Mouse (Mus musculus) forebrain, embryonic 13.5 days (tissue): Measurements from ENCODE around the gene Ssna1. TPM values are rescaled to one million over a fixed set of nuclear protein-coding genes. Genes with fewer than 3 reads are reported as not detected.

Experiments
- ATAC-seq: fragments of 200-750 bp; cut with Nextera tagmentation; 2 replicates; pipeline ENCODE4 v1.8.0; 2017
- H3K27ac ChIP-seq: fragments of 300-500 bp; sonication (generic); 2 replicates; pipeline ENCODE4 v1.5.1; 2015; ENCODE audit warnings: inconsistent platforms, mild to moderate bottlenecking, moderate library complexity
- H3K27me3 ChIP-seq: fragments of 300-500 bp; sonication (generic); 2 replicates; pipeline ENCODE4 v1.6.1; 2015; ENCODE audit warnings: mild to moderate bottlenecking, inconsistent platforms
- H3K36me3 ChIP-seq: fragments of 300-500 bp; sonication (generic); 2 replicates; pipeline ENCODE4 v1.6.1; 2015; ENCODE audit warnings: mild to moderate bottlenecking, inconsistent platforms; ENCODE audit not compliant: poor library complexity, severe bottlenecking
- H3K4me1 ChIP-seq: fragments of 300-500 bp; sonication (generic); 2 replicates; pipeline ENCODE4 v1.6.1; 2015; ENCODE audit warnings: inconsistent platforms
- H3K4me2 ChIP-seq: fragments of 300-500 bp; sonication (generic); 2 replicates; pipeline ENCODE4 v1.6.1; 2015; ENCODE audit warnings: inconsistent platforms, mild to moderate bottlenecking, moderate library complexity
- H3K4me3 ChIP-seq: fragments of 300-500 bp; sonication (generic); 2 replicates; pipeline ENCODE4 v1.5.1; 2015; ENCODE audit warnings: mild to moderate bottlenecking, inconsistent platforms
- H3K9ac ChIP-seq: fragments of 300-500 bp; sonication (generic); 2 replicates; pipeline ENCODE4 v1.6.1; 2015; ENCODE audit warnings: mild to moderate bottlenecking, inconsistent platforms
- H3K9me3 ChIP-seq: fragments of 300-500 bp; sonication (generic); replicated peaks from 2 replicates; pipeline ENCODE4 v1.6.1; 2016; ENCODE audit warnings: inconsistent platforms
- WGBS: fragments of 180-500 bp; shearing (Covaris S2); methylation state at CpG from one replicate; pipeline ENCODE4 v1.1.7; 2015; 5-methylcytosine and 5-hydroxymethylcytosine counted together
- polyA plus RNA-seq: library from polyadenylated mRNA; unstranded; fragments of >200 nt; fragmentation: Nextera tagmentation; extraction: Ambion mirVana; gene quantifications from 2 replicates; pipeline ENCODE4 v1.2.1, GENCODE M21; 2015

Gene Ssna1
- 233 and 245 TPM in 2 replicates for polyA plus RNA-seq

GRCm38 (mm10) chr2:25271827-25272511, at the start of gene Ssna1, which contains the start of gene Anapc2:
Gene Ssna1, minus strand, starts transcription at chr2:25272438.
Gene Anapc2, plus strand, starts transcription at chr2:25272478.
- peaks cover 48% of the 10 kb centered on the region for H3K4me1 ChIP-seq
- no peaks in the 10 kb centered on the region for H3K27me3 ChIP-seq
- H3K9me3 ChIP-seq, result no peaks in the 10 kb centered on the region
- under 1% methylated on average over 55 of the region's 55 CpGs for WGBS
- H3K9ac ChIP-seq, result peak within 1 kb of the TSS; percentile 92
- peak within 1 kb of the TSS; percentile 85 for H3K4me3 ChIP-seq
- H3K36me3 ChIP-seq, result peaks cover 64% of the 10 kb centered on the region
- H3K27ac ChIP-seq, result peak within 1 kb of the TSS; percentile 68
- H3K4me2 ChIP-seq, result peak within 1 kb of the TSS; percentile 91
- ATAC-seq, result peak; percentile 95

GRCm38 (mm10) chr2:25320084-25320483, 47.8 kb upstream of the Ssna1 start:
- Histone ChIP-seq H3K9ac (no peak overlapping the region), H3K4me1 (peaks cover 3% of the 10 kb centered on the region; the same call in 1 of the 2 replicates), H3K36me3 (no peaks in the 10 kb centered on the region), H3K27me3 (peaks cover 75% of the 10 kb centered on the region), H3K4me2 (no peak overlapping the region), H3K4me3 (no peak overlapping the region), H3K9me3 (no peaks in the 10 kb centered on the region), H3K27ac (no peak overlapping the region)
- no peak for ATAC-seq
- WGBS, result 44% methylated on average over 2 of the region's 2 CpGs

GRCm38 (mm10) chr2:25318971-25319773, 46.9 kb upstream of the Ssna1 start, which contains the start of gene Grin1:
Gene Grin1, minus strand, starts transcription at chr2:25319187.
- Histone ChIP-seq H3K4me1 (peaks cover 3% of the 10 kb centered on the region; the same call in 1 of the 2 replicates), H3K4me3 (peak within 1 kb of the TSS; percentile 43), H3K27ac (no peak within 1 kb of the TSS), H3K9me3 (no peaks in the 10 kb centered on the region), H3K36me3 (no peaks in the 10 kb centered on the region), H3K4me2 (peak within 1 kb of the TSS; percentile 60), H3K9ac (peak within 1 kb of the TSS; percentile 58), H3K27me3 (peaks cover 81% of the 10 kb centered on the region)
- 10% methylated on average over 58 of the region's 58 CpGs for WGBS
- ATAC-seq, result peak; percentile 86

GRCm38 (mm10) chr2:25318119-25318966, 46.1 kb upstream of the Ssna1 start:
- peak; percentile 65 for ATAC-seq
- H3K9ac ChIP-seq, result peak overlapping the region; percentile 58
- 7% methylated on average over 31 of the region's 31 CpGs for WGBS
- H3K9me3 ChIP-seq, result no peaks in the 10 kb centered on the region
- peaks cover 3% of the 10 kb centered on the region; the same call in 1 of the 2 replicates for H3K4me1 ChIP-seq
- H3K36me3 ChIP-seq, result no peaks in the 10 kb centered on the region
- peak overlapping the region; percentile 60 for H3K4me2 ChIP-seq
- H3K27me3 ChIP-seq, result peaks cover 89% of the 10 kb centered on the region
- H3K27ac ChIP-seq, result no peak overlapping the region
- peak overlapping the region; percentile 43 for H3K4me3 ChIP-seq

GRCm38 (mm10) chr2:25311491-25311891, 39.3 kb upstream of the Ssna1 start:
- H3K4me1 ChIP-seq, result no peaks in the 10 kb centered on the region
- no peak overlapping the region for H3K9ac ChIP-seq
- no peak overlapping the region for H3K27ac ChIP-seq
- H3K36me3 ChIP-seq, result no peaks in the 10 kb centered on the region
- H3K27me3 ChIP-seq, result peaks cover 98% of the 10 kb centered on the region
- H3K4me2 ChIP-seq, result no peak overlapping the region
- WGBS, result 6% methylated on average over 11 of the region's 11 CpGs
- no peak for ATAC-seq
- H3K9me3 ChIP-seq, result no peaks in the 10 kb centered on the region
- H3K4me3 ChIP-seq, result no peak overlapping the region

- Histone ChIP-seq H3K9me3 (no peaks in the 10 kb centered on the region), H3K27ac (no peak overlapping the region), H3K36me3 (no peaks in the 10 kb centered on the region), H3K4me1 (no peaks in the 10 kb centered on the region), H3K4me3 (no peak overlapping the region), H3K27me3 (peaks cover 98% of the 10 kb centered on the region), H3K9ac (no peak overlapping the region), H3K4me2 (no peak overlapping the region)
- no peak for ATAC-seq
- 2% methylated on average over 22 of the region's 22 CpGs for WGBS
Observed at GRCm38 (mm10) chr2:25310969-25311368, 38.7 kb upstream of the Ssna1 start.

- Histone ChIP-seq H3K9ac (no peak overlapping the region), H3K9me3 (no peaks in the 10 kb centered on the region), H3K4me2 (no peak overlapping the region), H3K27me3 (peaks cover 96% of the 10 kb centered on the region), H3K36me3 (no peaks in the 10 kb centered on the region), H3K27ac (no peak overlapping the region), H3K4me3 (no peak overlapping the region), H3K4me1 (no peaks in the 10 kb centered on the region)
- ATAC-seq, result no peak
- WGBS, result 54% methylated on average over 10 of the region's 10 CpGs
Observed at GRCm38 (mm10) chr2:25310180-25310579, 37.9 kb upstream of the Ssna1 start.

GRCm38 (mm10) chr2:25305587-25306359, 33.5 kb upstream of the Ssna1 start:
- H3K4me2 ChIP-seq, result peak overlapping the region; percentile 86
- peak overlapping the region; percentile 67 for H3K9ac ChIP-seq
- H3K36me3 ChIP-seq, result no peaks in the 10 kb centered on the region
- H3K9me3 ChIP-seq, result no peaks in the 10 kb centered on the region
- H3K4me3 ChIP-seq, result peak overlapping the region; percentile 54
- peaks cover 6% of the 10 kb centered on the region for H3K4me1 ChIP-seq
- no peak for ATAC-seq
- WGBS, result 48% methylated on average over 14 of the region's 14 CpGs
- H3K27ac ChIP-seq, result no peak overlapping the region
- peaks cover 72% of the 10 kb centered on the region for H3K27me3 ChIP-seq

GRCm38 (mm10) chr2:25304657-25305541, 32.7 kb upstream of the Ssna1 start:
- no peaks in the 10 kb centered on the region for H3K36me3 ChIP-seq
- WGBS, result 3% methylated on average over 37 of the region's 45 CpGs
- H3K9me3 ChIP-seq, result no peaks in the 10 kb centered on the region
- H3K27me3 ChIP-seq, result peaks cover 63% of the 10 kb centered on the region
- H3K4me3 ChIP-seq, result peak overlapping the region; percentile 54
- H3K4me2 ChIP-seq, result peak overlapping the region; percentile 86
- peak; percentile 91 for ATAC-seq
- H3K9ac ChIP-seq, result peak overlapping the region; percentile 67
- peaks cover 6% of the 10 kb centered on the region for H3K4me1 ChIP-seq
- no peak overlapping the region for H3K27ac ChIP-seq

- WGBS, result 69% methylated on average over 7 of the region's 7 CpGs
- Histone ChIP-seq H3K4me2 (peak overlapping the region; percentile 86), H3K36me3 (no peaks in the 10 kb centered on the region), H3K27ac (no peak overlapping the region), H3K4me1 (peaks cover 6% of the 10 kb centered on the region), H3K27me3 (peaks cover 55% of the 10 kb centered on the region), H3K4me3 (peak overlapping the region; percentile 54), H3K9me3 (no peaks in the 10 kb centered on the region), H3K9ac (peak overlapping the region; percentile 34; the same call in 1 of the 2 replicates)
- ATAC-seq, result 0 out of 2 replicates have a peak, but pooled peaks have one; percentile 13
Observed at GRCm38 (mm10) chr2:25303931-25304656, 31.9 kb upstream of the Ssna1 start.
